Mouse (Mus musculus): ENCODE measurements around the gene Vmn2r19. TPM values are rescaled to one million over a fixed set of nuclear protein-coding genes. Genes with fewer than 3 reads are reported as not detected.

Gene Vmn2r19
- polyA plus RNA-seq (2015; fragmentation: Nextera tagmentation; extraction: Ambion mirVana) = not detected in 2 replicates

DNA sequence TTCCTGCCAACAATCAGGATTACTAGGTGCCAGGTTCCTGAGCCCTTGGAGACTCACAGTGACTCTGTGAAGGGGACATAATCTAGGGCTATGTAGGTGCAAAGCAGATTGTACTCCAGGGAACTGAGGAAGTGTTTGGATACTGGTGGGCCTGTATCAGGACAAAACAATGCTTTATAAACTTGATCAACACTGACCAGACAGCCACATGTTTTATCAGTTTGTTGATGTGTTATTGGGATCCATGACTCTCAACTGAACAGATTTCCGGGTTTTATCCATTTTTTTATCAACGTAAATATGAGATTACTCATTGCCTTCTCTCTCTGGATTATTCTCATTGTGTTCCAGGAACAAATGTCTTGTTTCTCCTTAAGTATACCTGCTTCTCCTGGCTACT, at the start of gene Vmn2r19:
TSS of gene Vmn2r19 (plus strand) at position 301 of the 400 bp plus-strand sequence.
- no peak within 1 kb of the TSS for H3K4me2 ChIP-seq (replicated peaks)
- H3K27me3 ChIP-seq = no peaks in the 10 kb centered on the region
- no peaks in the 10 kb centered on the region for H3K4me1 ChIP-seq
- no peak within 1 kb of the TSS for H3K4me3 ChIP-seq
- H3K36me3 ChIP-seq = no peaks in the 10 kb centered on the region
- H3K9me3 ChIP-seq = no peaks in the 10 kb centered on the region; the same call in 1 of the 2 replicates
- WGBS = 91% methylated on average over 2 of the region's 2 CpGs
- no peak within 1 kb of the TSS for H3K27ac ChIP-seq (replicated peaks)
- H3K9ac ChIP-seq (replicated peaks) = no peak within 1 kb of the TSS
- ATAC-seq (replicated peaks) = no peak

GRCm38 (mm10) chr6:123258946-123259345, 49.2 kb upstream of the Vmn2r19 start:
- Histone ChIP-seq H3K27me3 (no peaks in the 10 kb centered on the region), H3K9me3 (no peaks in the 10 kb centered on the region), H3K9ac (replicated peaks) (no peak overlapping the region), H3K4me2 (replicated peaks) (no peak overlapping the region), H3K4me3 (no peak overlapping the region), H3K27ac (replicated peaks) (no peak overlapping the region), H3K4me1 (no peaks in the 10 kb centered on the region), H3K36me3 (no peaks in the 10 kb centered on the region)
- 85% methylated on average over 3 of the region's 3 CpGs for WGBS
- ATAC-seq (replicated peaks) = no peak

DNA sequence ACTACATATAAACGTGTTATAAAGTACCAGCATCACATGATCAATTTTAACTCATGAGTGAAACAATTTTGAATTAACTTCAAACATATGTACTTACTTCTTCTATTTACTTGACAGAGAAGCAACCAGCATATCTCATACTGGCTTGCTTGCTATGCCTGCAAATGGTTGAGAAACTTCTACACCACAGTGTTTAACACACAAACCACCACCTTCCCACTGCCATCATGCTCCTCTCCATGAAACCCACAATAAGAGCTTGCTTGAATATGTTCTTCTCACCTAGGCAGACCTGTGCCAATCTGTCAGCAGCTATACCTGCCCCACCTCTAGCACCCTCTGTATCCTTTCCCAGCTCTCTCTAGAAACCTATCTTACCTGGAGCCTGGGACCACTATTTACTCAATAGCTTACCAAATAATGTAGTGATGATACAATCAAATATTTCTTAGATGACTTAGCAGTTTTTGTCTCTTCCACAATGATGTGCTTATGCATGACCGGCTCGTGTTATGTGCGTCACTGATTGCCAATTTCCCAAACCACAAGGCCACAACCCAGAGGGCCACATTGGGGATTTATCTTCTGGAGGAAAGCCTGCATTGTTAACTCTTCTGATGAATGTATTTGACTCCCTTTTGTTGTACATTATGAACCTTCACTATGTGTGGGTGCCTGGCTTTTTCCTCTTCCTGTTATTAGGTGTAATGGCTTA, 48.1 kb upstream of the Vmn2r19 start:
- no peaks in the 10 kb centered on the region for H3K9me3 ChIP-seq
- H3K36me3 ChIP-seq = no peaks in the 10 kb centered on the region
- H3K27me3 ChIP-seq = no peaks in the 10 kb centered on the region
- ATAC-seq (replicated peaks) = no peak
- no peak overlapping the region for H3K9ac ChIP-seq (replicated peaks)
- no peak overlapping the region for H3K27ac ChIP-seq (replicated peaks)
- WGBS = 89% methylated on average over 4 of the region's 4 CpGs
- no peak overlapping the region for H3K4me2 ChIP-seq (replicated peaks)
- no peak overlapping the region for H3K4me3 ChIP-seq
- H3K4me1 ChIP-seq = no peaks in the 10 kb centered on the region

- H3K4me2 ChIP-seq (replicated peaks) = no peak overlapping the region
- 88% methylated on average over 1 of the region's 1 CpGs for WGBS
- no peak for ATAC-seq (replicated peaks)
- no peak overlapping the region for H3K9ac ChIP-seq (replicated peaks)
- H3K4me1 ChIP-seq = no peaks in the 10 kb centered on the region
- H3K27me3 ChIP-seq = no peaks in the 10 kb centered on the region
- no peaks in the 10 kb centered on the region for H3K9me3 ChIP-seq
- H3K36me3 ChIP-seq = no peaks in the 10 kb centered on the region
- H3K27ac ChIP-seq (replicated peaks) = no peak overlapping the region
- no peak overlapping the region for H3K4me3 ChIP-seq
Observed at GRCm38 (mm10) chr6:123260868-123261267, 47.3 kb upstream of the Vmn2r19 start.

- ATAC-seq (replicated peaks) = no peak
- Histone ChIP-seq H3K36me3 (no peaks in the 10 kb centered on the region), H3K4me3 (no peak within 1 kb of the TSS), H3K4me2 (replicated peaks) (no peak within 1 kb of the TSS), H3K27ac (replicated peaks) (no peak within 1 kb of the TSS), H3K9me3 (no peaks in the 10 kb centered on the region), H3K9ac (replicated peaks) (no peak within 1 kb of the TSS), H3K4me1 (no peaks in the 10 kb centered on the region), H3K27me3 (no peaks in the 10 kb centered on the region)
- 79% methylated on average over 4 of the region's 4 CpGs for WGBS
Observed at GRCm38 (mm10) chr6:123261555-123262161, 46.5 kb upstream of the Vmn2r19 start, which contains the start of gene Clec4d. TSS of gene Clec4d (plus strand) at chr6:123262111.

- no peaks in the 10 kb centered on the region for H3K9me3 ChIP-seq
Observed at GRCm38 (mm10) chr6:123264194-123264593, 43.9 kb upstream of the Vmn2r19 start.

GRCm38 (mm10) chr6:123265809-123266208, 42.3 kb upstream of the Vmn2r19 start:
- 88% methylated on average over 4 of the region's 4 CpGs for WGBS
- no peaks in the 10 kb centered on the region for H3K36me3 ChIP-seq
- ATAC-seq (replicated peaks) = no peak

More at GRCm38 (mm10) chr6:123264194-123264593, 43.9 kb upstream of the Vmn2r19 start:
- Histone ChIP-seq H3K4me1 (no peaks in the 10 kb centered on the region), H3K27me3 (no peaks in the 10 kb centered on the region), H3K9ac (replicated peaks) (no peak overlapping the region), H3K36me3 (no peaks in the 10 kb centered on the region), H3K4me2 (replicated peaks) (no peak overlapping the region), H3K27ac (replicated peaks) (no peak overlapping the region), H3K4me3 (no peak overlapping the region)
- no peak for ATAC-seq (replicated peaks)
- 89% methylated on average over 3 of the region's 3 CpGs for WGBS

DNA sequence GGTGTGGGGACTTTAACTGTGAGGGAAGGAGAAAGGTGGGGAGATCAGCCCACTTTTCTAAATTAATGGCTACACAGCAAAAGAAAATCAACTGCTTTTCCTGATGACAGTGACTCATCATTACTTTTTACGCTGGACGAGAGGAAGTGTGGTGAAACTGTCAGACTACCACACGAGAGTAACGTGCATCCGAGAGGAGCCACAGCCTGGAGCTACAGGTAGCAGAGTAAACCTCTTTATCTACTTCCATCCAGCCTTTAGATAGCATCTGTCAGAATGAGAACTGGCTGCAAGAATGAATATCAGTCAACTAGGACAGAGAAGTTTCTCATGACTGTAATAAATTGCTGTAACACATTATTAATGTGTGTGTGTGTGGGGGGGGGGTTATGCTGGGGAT, 41.2 kb upstream of the Vmn2r19 start:
- Histone ChIP-seq H3K9ac (replicated peaks) (no peak overlapping the region), H3K4me1 (no peaks in the 10 kb centered on the region), H3K4me2 (replicated peaks) (no peak overlapping the region), H3K36me3 (no peaks in the 10 kb centered on the region), H3K27ac (replicated peaks) (no peak overlapping the region), H3K4me3 (no peak overlapping the region), H3K27me3 (no peaks in the 10 kb centered on the region), H3K9me3 (no peaks in the 10 kb centered on the region)
- 95% methylated on average over 5 of the region's 5 CpGs for WGBS
- ATAC-seq (replicated peaks) = no peak

More at GRCm38 (mm10) chr6:123265809-123266208, 42.3 kb upstream of the Vmn2r19 start:
- Histone ChIP-seq H3K27ac (replicated peaks) (no peak overlapping the region), H3K4me1 (no peaks in the 10 kb centered on the region), H3K9me3 (no peaks in the 10 kb centered on the region), H3K4me2 (replicated peaks) (no peak overlapping the region), H3K27me3 (no peaks in the 10 kb centered on the region), H3K9ac (replicated peaks) (no peak overlapping the region), H3K4me3 (no peak overlapping the region)

DNA sequence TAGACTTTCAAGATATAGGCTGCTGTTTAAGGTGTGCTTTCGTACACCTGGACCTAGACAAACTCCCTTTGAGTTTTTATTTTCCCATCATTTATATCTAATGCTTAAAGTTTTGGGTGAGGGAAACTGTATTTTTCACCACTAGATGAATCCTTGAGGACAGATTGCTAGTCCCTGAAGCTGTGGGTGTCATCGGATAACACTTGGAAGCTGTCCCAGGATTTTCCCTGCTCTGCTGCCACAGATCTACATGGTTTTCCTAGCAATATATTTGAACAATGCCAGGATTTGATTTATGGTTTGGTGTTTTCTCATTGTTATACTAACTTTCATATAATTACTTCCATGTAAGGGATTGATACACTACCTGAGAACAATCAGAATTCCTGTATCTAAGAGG, 28.7 kb upstream of the Vmn2r19 start:
- no peaks in the 10 kb centered on the region for H3K36me3 ChIP-seq
- no peak overlapping the region for H3K4me2 ChIP-seq (replicated peaks)
- ATAC-seq (replicated peaks) = no peak
- 84% methylated on average over 2 of the region's 2 CpGs for WGBS
- H3K4me3 ChIP-seq = no peak overlapping the region
- H3K27ac ChIP-seq (replicated peaks) = no peak overlapping the region
- H3K9ac ChIP-seq (replicated peaks) = no peak overlapping the region
- H3K27me3 ChIP-seq = no peaks in the 10 kb centered on the region
- no peaks in the 10 kb centered on the region for H3K4me1 ChIP-seq
- no peaks in the 10 kb centered on the region for H3K9me3 ChIP-seq

- no peak overlapping the region for H3K4me3 ChIP-seq
- no peak overlapping the region for H3K9ac ChIP-seq (replicated peaks)
- WGBS = 91% methylated on average over 2 of the region's 2 CpGs
- no peak for ATAC-seq (replicated peaks)
- H3K27ac ChIP-seq (replicated peaks) = no peak overlapping the region
- H3K36me3 ChIP-seq = no peaks in the 10 kb centered on the region
- H3K4me2 ChIP-seq (replicated peaks) = no peak overlapping the region
- H3K27me3 ChIP-seq = no peaks in the 10 kb centered on the region
- no peaks in the 10 kb centered on the region for H3K4me1 ChIP-seq
- H3K9me3 ChIP-seq = no peaks in the 10 kb centered on the region
Observed at GRCm38 (mm10) chr6:123286311-123286710, 21.8 kb upstream of the Vmn2r19 start.

GRCm38 (mm10) chr6:123288931-123289330, 19.2 kb upstream of the Vmn2r19 start:
- Histone ChIP-seq H3K27me3 (no peaks in the 10 kb centered on the region), H3K27ac (replicated peaks) (no peak overlapping the region), H3K4me1 (no peaks in the 10 kb centered on the region), H3K4me3 (no peak overlapping the region), H3K9me3 (no peaks in the 10 kb centered on the region), H3K4me2 (replicated peaks) (no peak overlapping the region), H3K36me3 (no peaks in the 10 kb centered on the region), H3K9ac (replicated peaks) (no peak overlapping the region)
- no peak for ATAC-seq (replicated peaks)
- WGBS = 87% methylated on average over 10 of the region's 10 CpGs

DNA sequence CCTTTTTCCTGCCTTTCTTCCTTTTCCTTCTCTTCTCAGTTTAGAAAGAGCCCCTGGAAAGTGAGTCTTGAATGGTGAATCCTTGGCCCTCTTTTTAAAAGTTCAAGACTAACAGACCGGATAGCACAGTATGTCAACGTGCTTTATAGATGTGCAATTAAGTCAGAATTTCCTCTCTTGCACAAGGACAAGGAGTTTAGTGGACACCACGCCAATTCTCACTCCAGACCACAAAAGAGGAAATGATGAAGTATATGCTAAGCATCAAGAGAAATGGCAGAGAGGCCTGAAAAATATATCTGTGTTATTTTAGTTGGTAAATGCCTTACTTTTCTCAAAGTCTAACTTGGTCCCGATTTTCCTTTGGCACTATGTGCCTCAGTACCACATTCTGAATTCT, 18.4 kb upstream of the Vmn2r19 start, which contains the start of gene Clec4e:
TSS of gene Clec4e (minus strand) at position 118 of the 400 bp plus-strand sequence.
- H3K27me3 ChIP-seq = no peaks in the 10 kb centered on the region
- no peak within 1 kb of the TSS for H3K27ac ChIP-seq (replicated peaks)
- 83% methylated on average over 4 of the region's 4 CpGs for WGBS
- H3K9ac ChIP-seq (replicated peaks) = no peak within 1 kb of the TSS
- H3K4me1 ChIP-seq = no peaks in the 10 kb centered on the region
- H3K9me3 ChIP-seq = no peaks in the 10 kb centered on the region
- H3K4me2 ChIP-seq (replicated peaks) = no peak within 1 kb of the TSS
- H3K4me3 ChIP-seq = no peak within 1 kb of the TSS
- no peak for ATAC-seq (replicated peaks)
- H3K36me3 ChIP-seq = no peaks in the 10 kb centered on the region

Measured in forebrain, embryonic 15.5 days (tissue).